In genomic region chr13:48639570-48639969, GRCm38 (mm10) we compare ENCODE assay signal across 9 mouse cellular contexts. TPM values are rescaled to one million over a fixed set of nuclear protein-coding genes. Genes with fewer than 3 reads are reported as not detected.
DNase-seq lines count a peak whose midpoint lies in the region; ATAC-seq and TF ChIP-seq lines count a peak whose summit lies in the region.
"Had no signal": no experiment of that assay in that cellular context is flagged by ENCODE, and none has a peak within 500 bp of the region (broad histone marks: within the 10 kb centered on the region; RNA-seq: fewer than 3 reads in every experiment).

No protein-coding gene starts in this region.

- no peak overlapping the region for H3K9ac ChIP-seq in forebrain, embryonic 13.5 days
- no peak overlapping the region for H3K9ac ChIP-seq in hindbrain, postnatal 0 days (replicated peaks; ENCODE audit: low read length)
- H3K9ac ChIP-seq: hindbrain, embryonic 15.5 days had no signal

- no peak overlapping the region for H3K4me2 ChIP-seq in forebrain, embryonic 13.5 days
- H3K4me2 ChIP-seq in hindbrain, postnatal 0 days (ENCODE audit: low read depth, low read length), result no peak overlapping the region
- H3K4me2 ChIP-seq: hindbrain, embryonic 15.5 days had no signal

- TF ChIP-seq CTCF in cortical plate, adult 2 months (IDR thresholded peaks at IDR 0.05; ENCODE audit: extremely low read depth, insufficient read depth, low read length), result peak; percentile 92
- TF ChIP-seq CTCF in hindbrain, postnatal 0 days (IDR thresholded peaks at IDR 0.05; ENCODE audit: low read depth), result peak; percentile 95

- no peaks in the 10 kb centered on the region for H3K27me3 ChIP-seq in forebrain, embryonic 10.5 days (ENCODE audit: poor library complexity, severe bottlenecking)
- H3K27me3 ChIP-seq in forebrain, embryonic 13.5 days, result no peaks in the 10 kb centered on the region
- H3K27me3 ChIP-seq in hindbrain, postnatal 0 days (ENCODE audit: insufficient read depth, low read length), result no peaks in the 10 kb centered on the region
- H3K27me3 ChIP-seq: hindbrain, embryonic 15.5 days had no signal

- no peak overlapping the region for H3K27ac ChIP-seq in forebrain, embryonic 10.5 days
- no peak overlapping the region for H3K27ac ChIP-seq in forebrain, embryonic 13.5 days
- H3K27ac ChIP-seq in cortical plate, adult 2 months (ENCODE audit: insufficient read depth, low read length), result no peak overlapping the region
- no peak overlapping the region for H3K27ac ChIP-seq in hindbrain, postnatal 0 days
- H3K27ac ChIP-seq: hindbrain, embryonic 15.5 days had no signal

- DNase-seq in forebrain, embryonic 10.5 days (ENCODE audit: extremely low spot score, low spot score), result peak; percentile 37
- DNase-seq in urinary bladder, postnatal 14 days (ENCODE audit: low spot score), result peak; percentile 49
- no peak for DNase-seq in urinary bladder, adult 2 months (ENCODE audit: low spot score)
- DNase-seq in hindbrain, postnatal 0 days (ENCODE audit: low spot score), result peak; percentile 91
- DNase-seq in lung, adult 18-20 months, result peak; percentile 58 to 66
- DNase-seq in right cerebral cortex, postnatal 36 days (ENCODE audit: low spot score in 2 of 2), result peak; percentile 25 to 62

- H3K36me3 ChIP-seq in forebrain, embryonic 10.5 days (replicated peaks), result no peaks in the 10 kb centered on the region
- H3K36me3 ChIP-seq in forebrain, embryonic 13.5 days (ENCODE audit: poor library complexity, severe bottlenecking), result no peaks in the 10 kb centered on the region
- H3K36me3 ChIP-seq in hindbrain, postnatal 0 days (ENCODE audit: insufficient read depth, low read length), result no peaks in the 10 kb centered on the region
- H3K36me3 ChIP-seq: hindbrain, embryonic 15.5 days had no signal

- ATAC-seq in forebrain, embryonic 13.5 days, result no peak
- ATAC-seq in hindbrain, postnatal 0 days, result peak; percentile 56; the same call in 1 of the 2 replicates

- no peak overlapping the region for H3K4me3 ChIP-seq in forebrain, embryonic 10.5 days
- no peak overlapping the region for H3K4me3 ChIP-seq in forebrain, embryonic 13.5 days
- no peak overlapping the region for H3K4me3 ChIP-seq in cortical plate, adult 2 months (ENCODE audit: insufficient read depth, low read length)
- H3K4me3 ChIP-seq in hindbrain, postnatal 0 days (ENCODE audit: low read length), result no peak overlapping the region
- H3K4me3 ChIP-seq: hindbrain, embryonic 15.5 days had no signal

- peaks cover 5% of the 10 kb centered on the region for H3K4me1 ChIP-seq in forebrain, embryonic 10.5 days
- no peaks in the 10 kb centered on the region for H3K4me1 ChIP-seq in forebrain, embryonic 13.5 days
- H3K4me1 ChIP-seq in cortical plate, adult 2 months (ENCODE audit: control insufficient read depth, insufficient read depth, low read length), result no peaks in the 10 kb centered on the region
- no peaks in the 10 kb centered on the region for H3K4me1 ChIP-seq in hindbrain, postnatal 0 days (ENCODE audit: insufficient read depth, low read length)
- H3K4me1 ChIP-seq: hindbrain, embryonic 15.5 days had no signal

- TF ChIP-seq POLR2A in cortical plate, adult 2 months (IDR thresholded peaks at IDR 0.05; ENCODE audit: extremely low read depth, insufficient read depth, low read length), result no peak

- H3K9me3 ChIP-seq in forebrain, embryonic 10.5 days, result no peaks in the 10 kb centered on the region
- H3K9me3 ChIP-seq in forebrain, embryonic 13.5 days (replicated peaks), result no peaks in the 10 kb centered on the region
- no peaks in the 10 kb centered on the region for H3K9me3 ChIP-seq in hindbrain, postnatal 0 days (ENCODE audit: low read length)
- H3K9me3 ChIP-seq: hindbrain, embryonic 15.5 days had no signal

RNA-seq across cellular contexts. Expression of gene Ptpdc1, which starts 14.1 kb away (rescaled TPM):
- polyA plus RNA-seq in forebrain, embryonic 10.5 days (2016; fragmentation: Nextera tagmentation; extraction: Ambion mirVana), result 7.1 and 8.2 TPM in 2 replicates
- polyA plus RNA-seq in forebrain, embryonic 13.5 days (2015; fragmentation: Nextera tagmentation; extraction: Ambion mirVana), result 13.0 and 13.4 TPM in 2 replicates
- 4.5 and 8.1 TPM in 2 replicates for polyA plus RNA-seq in urinary bladder, adult 2 months (2012; rRNA removed)
- 15.4 and 16.6 TPM in 2 replicates for polyA plus RNA-seq in cortical plate, adult 2 months (2012; rRNA removed)
- total RNA-seq in hindbrain, postnatal 0 days (2014; rRNA removed), result 16.3 and 30.8 TPM in 2 replicates
- 13.0 and 13.5 TPM in 2 replicates for polyA plus RNA-seq in hindbrain, postnatal 0 days (2015; fragmentation: Nextera tagmentation; extraction: Ambion mirVana)

RNA-seq across cellular contexts. Expression of gene Barx1, which starts 23.2 kb away (rescaled TPM):
- polyA plus RNA-seq in forebrain, embryonic 10.5 days (2016; fragmentation: Nextera tagmentation; extraction: Ambion mirVana), result 0.66 and 1.3 TPM in 2 replicates
- not detected in 2 replicates for polyA plus RNA-seq in forebrain, embryonic 13.5 days (2015; fragmentation: Nextera tagmentation; extraction: Ambion mirVana)
- polyA plus RNA-seq in urinary bladder, adult 2 months (2012; rRNA removed), result not detected in 2 replicates
- not detected in 2 replicates for polyA plus RNA-seq in cortical plate, adult 2 months (2012; rRNA removed)
- not detected in 2 replicates for total RNA-seq in hindbrain, postnatal 0 days (2014; rRNA removed)
- polyA plus RNA-seq in hindbrain, postnatal 0 days (2015; fragmentation: Nextera tagmentation; extraction: Ambion mirVana), result not detected in 2 replicates
- polyA plus RNA-seq: hindbrain, embryonic 15.5 days had no signal
